Mouse (Mus musculus) fibroblast of lung, adult 2 months (primary cell): Measurements from ENCODE around the gene Gm20388.

Experiments
- DNase-seq: peaks from one replicate; pipeline ENCODE4 v3.0.0-alpha.2; 2011; ENCODE audit warnings: low read depth

Gene Gm20388

GRCm38 (mm10) chr8:123678390-123678789 is 3767.7 kb downstream of the Gm20388 start:
- DNase-seq = no peak

GRCm38 (mm10) chr8:123682073-123682761 is 3771.6 kb downstream of the Gm20388 start:
- no peak for DNase-seq

DNA sequence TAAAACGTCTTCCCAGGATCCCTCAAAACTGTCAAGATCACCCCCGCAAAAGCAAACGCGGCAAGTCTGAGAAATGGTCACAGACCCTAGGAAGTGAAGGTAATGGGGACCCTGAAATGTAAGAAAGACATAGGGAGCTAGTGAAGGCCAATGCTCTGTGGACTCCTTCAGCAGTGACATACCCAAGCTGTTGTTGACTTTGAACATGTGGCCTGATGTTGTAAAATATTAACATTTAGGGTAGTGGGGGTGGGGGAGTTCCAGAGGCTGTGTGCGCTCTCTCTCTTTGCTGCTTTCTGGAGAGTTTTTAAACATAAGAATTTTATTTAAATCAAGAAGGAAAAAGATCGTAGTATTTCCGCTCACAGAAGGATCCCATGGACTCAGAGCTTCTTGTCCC is 3772.7 kb downstream of the Gm20388 start:
- DNase-seq = no peak

DNA sequence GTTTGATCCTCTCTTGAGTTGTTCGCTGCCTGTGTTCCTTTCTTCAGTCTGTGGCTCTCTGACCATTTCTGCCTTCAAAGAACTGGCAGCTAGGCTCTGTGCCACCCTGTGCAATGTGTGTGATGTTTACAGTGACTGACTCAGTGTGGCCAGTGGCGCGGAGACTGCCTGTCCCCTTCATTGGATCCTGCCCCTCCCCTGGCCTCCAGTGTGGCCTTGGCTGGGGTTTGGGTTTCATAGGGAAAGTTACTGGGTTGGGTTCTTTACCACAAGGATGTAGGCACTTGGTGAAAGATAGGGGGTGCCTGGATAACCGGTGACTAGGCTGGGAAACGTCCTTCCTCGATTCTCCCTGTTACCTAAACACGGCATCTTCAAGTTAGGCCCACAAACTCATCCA is 3774.2 kb downstream of the Gm20388 start:
- no peak for DNase-seq

DNA sequence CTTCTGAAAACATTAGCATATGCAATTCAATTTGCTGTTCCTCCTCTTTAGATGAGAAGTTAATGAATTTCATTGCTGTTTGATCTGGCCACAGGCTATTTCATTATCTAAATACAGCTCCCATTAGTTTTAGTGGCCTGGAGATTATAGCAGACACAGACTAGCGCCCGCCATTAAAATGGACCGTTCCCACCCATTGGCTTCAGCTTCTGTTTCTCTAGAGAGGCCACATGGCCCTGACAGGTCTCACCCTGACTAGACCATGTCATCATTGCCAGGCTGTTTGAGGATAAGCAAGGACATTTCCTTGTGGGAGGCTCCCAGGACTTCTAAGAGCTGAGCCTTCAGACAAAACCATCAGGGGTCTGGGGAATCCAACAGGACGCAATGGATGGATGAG is 3774.8 kb downstream of the Gm20388 start:
- no peak for DNase-seq

GRCm38 (mm10) chr8:123687826-123688225 is 3777.2 kb downstream of the Gm20388 start:
- DNase-seq = no peak

DNA sequence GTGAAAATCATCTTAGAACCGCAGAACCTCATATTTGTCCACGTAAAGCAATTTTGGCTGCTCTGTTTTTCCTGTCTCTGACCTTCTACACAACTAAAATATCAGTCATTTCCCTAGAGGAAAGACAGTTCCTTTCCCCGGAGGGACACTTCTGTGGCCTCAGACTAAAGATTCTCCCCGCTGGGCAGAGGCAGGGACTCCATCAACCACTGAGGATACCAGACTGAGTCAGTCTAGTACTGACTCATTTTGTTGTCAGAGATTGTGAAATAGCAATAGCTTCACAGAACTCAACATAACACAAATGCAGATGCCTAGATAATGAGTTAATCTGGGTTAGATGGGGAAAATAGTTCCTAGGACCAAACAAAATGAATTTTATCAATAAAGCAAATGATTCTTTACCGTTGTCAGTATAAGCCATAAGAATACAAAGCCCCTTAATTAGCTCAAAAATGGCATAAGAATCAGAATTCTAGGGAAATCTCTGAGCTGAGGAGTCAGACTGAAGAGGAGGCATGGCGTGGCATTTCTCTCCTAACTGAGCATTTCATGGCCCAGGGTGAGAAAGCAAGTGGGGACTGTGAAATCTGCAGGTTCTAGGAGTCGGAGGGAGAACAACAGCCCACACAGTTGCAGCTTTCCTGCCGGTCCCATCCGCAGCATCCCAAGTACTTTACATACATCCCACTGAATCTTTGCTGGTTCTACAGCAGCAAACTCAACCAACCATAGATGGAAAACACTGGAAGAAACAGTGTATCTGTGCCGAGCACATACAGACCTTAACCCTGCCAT is 3781.7 kb downstream of the Gm20388 start:
- DNase-seq = no peak

- no peak for DNase-seq
These were observed 3785.5 kb downstream of the Gm20388 start for GRCm38 (mm10) chr8:123696167-123696566.

DNA sequence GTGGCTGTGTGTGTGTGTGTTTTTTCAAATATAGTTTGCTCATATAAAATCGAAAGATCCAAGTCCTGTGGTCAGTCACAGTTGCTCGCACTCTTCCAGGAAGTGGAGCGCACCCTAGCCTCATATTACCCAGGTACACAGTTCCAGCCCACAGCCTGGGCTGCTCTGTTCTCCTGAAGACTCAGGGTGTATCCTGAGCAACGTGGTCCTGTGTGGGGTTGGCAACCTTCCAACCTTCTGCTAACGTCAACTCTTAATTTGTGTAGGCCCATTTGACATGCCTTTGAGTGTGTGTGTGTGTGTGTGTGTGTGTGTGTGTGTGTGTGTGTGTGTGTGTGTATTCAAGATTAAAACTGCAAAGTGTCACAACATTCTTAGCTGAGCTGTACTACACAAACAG is 3786.7 kb downstream of the Gm20388 start:
- DNase-seq = no peak

GRCm38 (mm10) chr8:123700399-123701070 is 3789.9 kb downstream of the Gm20388 start:
- DNase-seq = no peak

DNA sequence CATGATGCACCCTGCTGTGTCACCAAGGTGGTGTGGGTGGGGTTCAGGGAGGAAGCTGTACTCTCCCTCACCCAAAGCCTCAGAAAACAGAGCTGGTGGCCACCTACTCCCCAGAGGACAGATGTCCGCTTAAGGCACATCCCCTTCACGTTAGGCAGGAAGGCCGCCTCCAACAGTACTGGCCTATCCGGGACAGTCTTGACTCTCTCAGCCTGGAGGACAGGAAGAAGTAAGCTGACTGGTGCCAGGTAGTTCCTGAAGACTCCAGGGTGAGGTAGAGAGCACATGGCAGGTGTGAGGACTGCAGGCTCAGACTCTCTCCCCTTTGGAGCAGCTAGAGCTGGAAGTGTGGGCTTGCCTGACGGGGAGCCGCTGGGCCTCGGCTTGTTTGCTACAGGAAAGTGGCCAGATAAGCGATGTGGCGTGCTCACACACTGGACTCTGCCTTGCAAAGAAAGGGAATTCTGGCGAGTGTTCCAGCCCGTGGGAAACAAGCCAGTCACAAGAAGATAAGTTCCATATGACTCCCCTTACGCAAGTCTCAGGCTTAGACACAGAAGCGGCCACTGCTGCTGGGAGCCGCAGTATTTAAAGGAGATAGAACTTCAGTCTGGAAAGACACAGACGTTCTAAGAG is 3791.4 kb downstream of the Gm20388 start:
- peak; percentile 72 for DNase-seq

GRCm38 (mm10) chr8:123705376-123705775 is 3794.7 kb downstream of the Gm20388 start:
- no peak for DNase-seq

DNA sequence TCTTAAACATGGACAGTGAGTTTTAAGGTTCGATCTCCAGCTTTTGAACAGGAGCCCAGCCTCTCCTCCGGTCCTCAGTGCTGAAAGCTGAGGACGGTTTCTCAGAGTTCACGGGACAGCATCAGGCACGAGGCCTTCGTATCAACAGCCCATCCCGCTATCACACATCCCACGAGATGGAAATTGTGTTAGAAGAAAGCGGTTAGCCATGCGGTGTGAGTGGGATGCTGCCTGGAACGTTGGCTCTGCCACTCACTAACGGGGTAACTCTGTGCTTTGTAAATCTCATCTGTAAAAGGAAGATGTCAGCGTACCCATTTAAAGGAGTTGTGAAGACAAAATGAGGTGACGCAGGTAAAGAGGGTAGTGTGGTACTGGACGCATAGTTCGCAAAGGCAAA is 3796.5 kb downstream of the Gm20388 start:
- no peak for DNase-seq

GRCm38 (mm10) chr8:123708729-123709128 is 3798.1 kb downstream of the Gm20388 start:
- no peak for DNase-seq

DNA sequence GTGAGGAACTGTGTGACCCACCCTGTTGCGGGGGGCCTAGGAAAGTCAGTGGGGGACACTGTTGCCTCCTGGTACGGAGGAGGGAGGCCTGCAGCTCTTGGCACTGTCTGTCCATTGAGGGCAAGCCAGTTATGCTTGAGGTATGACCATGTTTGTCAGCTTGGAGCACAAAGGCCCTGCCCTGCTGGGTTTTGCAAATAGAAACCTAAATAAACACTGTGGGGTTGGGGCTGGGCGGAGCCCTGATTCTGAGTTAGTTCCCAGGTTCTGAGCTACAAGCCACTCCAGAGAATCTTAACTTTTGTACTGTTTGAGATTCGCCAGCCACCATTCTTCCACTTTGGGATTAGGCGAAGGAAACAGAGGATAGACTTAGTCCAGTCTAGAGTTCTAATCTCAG is 3799.7 kb downstream of the Gm20388 start:
- DNase-seq = no peak

DNA sequence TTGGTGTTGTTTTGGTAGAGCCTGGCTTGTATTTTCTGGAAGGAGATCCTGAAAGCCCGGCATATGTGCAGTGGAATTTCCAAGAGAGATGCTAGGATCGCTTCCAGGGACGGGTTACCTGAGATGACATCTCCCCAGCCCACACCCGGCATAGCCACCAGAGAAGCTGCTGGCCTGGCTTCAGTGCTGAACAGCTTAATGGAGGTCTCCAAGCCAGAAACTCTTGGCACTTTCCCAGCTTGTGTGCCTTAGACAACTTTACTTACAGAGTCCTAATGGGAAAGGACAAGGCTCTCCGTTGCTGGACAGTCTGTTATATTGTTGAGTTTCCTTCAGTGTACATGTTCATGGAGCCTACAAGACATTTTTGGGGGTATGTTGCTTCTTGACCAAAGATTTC is 3803.8 kb downstream of the Gm20388 start:
- DNase-seq = no peak

DNA sequence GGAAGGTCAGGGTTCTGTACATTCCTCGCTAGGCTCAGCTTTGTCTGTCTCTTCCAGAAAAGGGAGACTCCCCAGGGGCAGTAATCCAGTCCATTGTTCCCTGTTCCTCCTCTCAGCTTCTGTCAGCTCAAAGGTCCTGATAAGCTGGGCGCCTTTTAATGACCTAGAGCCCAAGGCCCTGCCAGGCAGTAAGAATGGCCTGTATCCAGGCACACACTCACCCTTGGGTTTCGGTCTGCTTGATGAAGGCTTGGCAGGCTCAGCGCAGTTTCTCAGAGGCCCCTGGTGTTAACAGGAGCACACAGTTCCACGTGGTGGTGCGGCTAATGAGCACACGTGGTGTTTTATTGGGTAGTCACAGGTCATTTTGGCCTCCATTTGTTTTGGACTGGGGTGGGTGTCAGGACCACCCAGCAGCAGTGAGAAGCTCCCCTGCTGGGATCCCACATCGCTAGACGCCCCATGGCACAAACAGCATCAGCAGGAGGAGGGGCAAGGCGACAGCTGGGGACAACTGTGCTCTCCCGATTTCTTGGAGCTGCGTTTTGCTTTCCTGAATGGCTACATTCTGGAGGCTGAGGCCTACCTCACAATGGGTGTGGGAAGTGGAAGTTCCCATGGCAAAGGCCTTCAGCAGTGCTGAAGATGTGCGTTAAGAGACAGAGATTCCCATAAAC is 3805.4 kb downstream of the Gm20388 start:
- no peak for DNase-seq

GRCm38 (mm10) chr8:123717104-123717503 is 3806.5 kb downstream of the Gm20388 start:
- DNase-seq = no peak

- DNase-seq = peak; percentile 69
These were observed 3807.2 kb downstream of the Gm20388 start for GRCm38 (mm10) chr8:123717516-123718490.

- no peak for DNase-seq
These were observed 3808.1 kb downstream of the Gm20388 start for GRCm38 (mm10) chr8:123718752-123719151.

GRCm38 (mm10) chr8:123719280-123719679 is 3808.6 kb downstream of the Gm20388 start:
- DNase-seq = no peak
